Mouse (Mus musculus): ENCODE data around the gene Rhbdd3. TPM values are rescaled to one million over a fixed set of nuclear protein-coding genes. Genes with fewer than 3 reads are reported as not detected.

Gene Rhbdd3
- polyA plus RNA-seq, 1 experiment from 2014 or later: 30.5 TPM

- Histone ChIP-seq H3K27me3 (ENCODE audit: control insufficient read depth, insufficient read depth, low read length) (no peaks in the 10 kb centered on the region), H3K27ac (ENCODE audit: low read length) (no peak overlapping the region), H3K4me1 (ENCODE audit: control insufficient read depth, insufficient read depth, low read length) (peaks cover 13% of the 10 kb centered on the region), H3K9me3 (replicated peaks; ENCODE audit: control insufficient read depth, low read length) (no peaks in the 10 kb centered on the region), H3K9ac (ENCODE audit: low read length) (no peak overlapping the region), H3K36me3 (ENCODE audit: control insufficient read depth, insufficient read depth) (peaks cover 16% of the 10 kb centered on the region), H3K4me2 (ENCODE audit: low read depth, low read length) (no peak overlapping the region), H3K4me3 (ENCODE audit: low read length) (no peak overlapping the region)
- no peak for ATAC-seq (replicated peaks; ENCODE audit: extremely low read depth, insufficient read depth, low FRiP score)
- 81% methylated on average over 7 of the region's 7 CpGs for WGBS
Measured at GRCm38 (mm10) chr11:5102384-5102783, 3.7 kb downstream of the Rhbdd3 start.

GRCm38 (mm10) chr11:5103986-5104509, 5.3 kb downstream of the Rhbdd3 start:
- no peaks in the 10 kb centered on the region for H3K9me3 ChIP-seq (replicated peaks; ENCODE audit: control insufficient read depth, low read length)
- no peak overlapping the region for H3K9ac ChIP-seq (ENCODE audit: low read length)

GRCm38 (mm10) chr11:5109441-5109840, 10.7 kb downstream of the Rhbdd3 start:
- no peak overlapping the region for H3K4me2 ChIP-seq (ENCODE audit: low read depth, low read length)
- ATAC-seq (replicated peaks; ENCODE audit: extremely low read depth, insufficient read depth, low FRiP score): 0 out of 2 replicates have a peak, but pooled peaks have one; percentile 39
- H3K9me3 ChIP-seq (replicated peaks; ENCODE audit: control insufficient read depth, low read length): no peaks in the 10 kb centered on the region
- WGBS: 51% methylated on average over 8 of the region's 8 CpGs
- H3K27me3 ChIP-seq (ENCODE audit: control insufficient read depth, insufficient read depth, low read length): no peaks in the 10 kb centered on the region
- H3K4me1 ChIP-seq (ENCODE audit: control insufficient read depth, insufficient read depth, low read length): peaks cover 9% of the 10 kb centered on the region
- no peak overlapping the region for H3K27ac ChIP-seq (ENCODE audit: low read length)
- no peak overlapping the region for H3K9ac ChIP-seq (ENCODE audit: low read length)
- no peak overlapping the region for H3K4me3 ChIP-seq (ENCODE audit: low read length)
- peaks cover 5% of the 10 kb centered on the region for H3K36me3 ChIP-seq (ENCODE audit: control insufficient read depth, insufficient read depth)

More at GRCm38 (mm10) chr11:5103986-5104509, 5.3 kb downstream of the Rhbdd3 start:
- 91% methylated on average over 4 of the region's 4 CpGs for whole genome bisulfite sequencing
- no peak for ATAC-seq (replicated peaks; ENCODE audit: extremely low read depth, insufficient read depth, low FRiP score)
- Histone ChIP-seq H3K4me3 (ENCODE audit: low read length) (no peak overlapping the region), H3K36me3 (ENCODE audit: control insufficient read depth, insufficient read depth) (peaks cover 16% of the 10 kb centered on the region), H3K27ac (ENCODE audit: low read length) (no peak overlapping the region), H3K27me3 (ENCODE audit: control insufficient read depth, insufficient read depth, low read length) (no peaks in the 10 kb centered on the region), H3K4me1 (ENCODE audit: control insufficient read depth, insufficient read depth, low read length) (peaks cover 10% of the 10 kb centered on the region), H3K4me2 (ENCODE audit: low read depth, low read length) (no peak overlapping the region)

GRCm38 (mm10) chr11:5113645-5114044, 14.9 kb downstream of the Rhbdd3 start:
- H3K36me3 ChIP-seq (ENCODE audit: control insufficient read depth, insufficient read depth): no peaks in the 10 kb centered on the region
- H3K4me2 ChIP-seq (ENCODE audit: low read depth, low read length): no peak overlapping the region
- H3K9ac ChIP-seq (ENCODE audit: low read length): no peak overlapping the region
- H3K9me3 ChIP-seq (replicated peaks; ENCODE audit: control insufficient read depth, low read length): no peaks in the 10 kb centered on the region
- ATAC-seq (replicated peaks; ENCODE audit: extremely low read depth, insufficient read depth, low FRiP score): no peak
- no peak overlapping the region for H3K27ac ChIP-seq (ENCODE audit: low read length)
- no peaks in the 10 kb centered on the region for H3K27me3 ChIP-seq (ENCODE audit: control insufficient read depth, insufficient read depth, low read length)
- peaks cover 9% of the 10 kb centered on the region for H3K4me1 ChIP-seq (ENCODE audit: control insufficient read depth, insufficient read depth, low read length)
- H3K4me3 ChIP-seq (ENCODE audit: low read length): no peak overlapping the region
- 79% methylated on average over 7 of the region's 7 CpGs for WGBS

GRCm38 (mm10) chr11:5114931-5115581, 16.3 kb downstream of the Rhbdd3 start:
- ATAC-seq (replicated peaks; ENCODE audit: extremely low read depth, insufficient read depth, low FRiP score): peak; percentile 24; the same call in 1 of the 2 replicates
- Histone ChIP-seq H3K4me1 (ENCODE audit: control insufficient read depth, insufficient read depth, low read length) (peaks cover 9% of the 10 kb centered on the region), H3K9me3 (replicated peaks; ENCODE audit: control insufficient read depth, low read length) (no peaks in the 10 kb centered on the region), H3K9ac (ENCODE audit: low read length) (no peak overlapping the region), H3K4me3 (ENCODE audit: low read length) (no peak overlapping the region), H3K27ac (ENCODE audit: low read length) (no peak overlapping the region), H3K4me2 (ENCODE audit: low read depth, low read length) (no peak overlapping the region), H3K36me3 (ENCODE audit: control insufficient read depth, insufficient read depth) (no peaks in the 10 kb centered on the region), H3K27me3 (ENCODE audit: control insufficient read depth, insufficient read depth, low read length) (no peaks in the 10 kb centered on the region)
- 27% methylated on average over 13 of the region's 13 CpGs for WGBS

- 86% methylated on average over 4 of the region's 4 CpGs for WGBS
- Histone ChIP-seq H3K27me3 (ENCODE audit: control insufficient read depth, insufficient read depth, low read length) (no peaks in the 10 kb centered on the region), H3K4me1 (ENCODE audit: control insufficient read depth, insufficient read depth, low read length) (no peaks in the 10 kb centered on the region), H3K27ac (ENCODE audit: low read length) (no peak overlapping the region), H3K9me3 (replicated peaks; ENCODE audit: control insufficient read depth, low read length) (no peaks in the 10 kb centered on the region), H3K36me3 (ENCODE audit: control insufficient read depth, insufficient read depth) (no peaks in the 10 kb centered on the region), H3K4me2 (ENCODE audit: low read depth, low read length) (no peak overlapping the region), H3K9ac (ENCODE audit: low read length) (no peak overlapping the region), H3K4me3 (ENCODE audit: low read length) (no peak overlapping the region)
- ATAC-seq (replicated peaks; ENCODE audit: extremely low read depth, insufficient read depth, low FRiP score): no peak
Measured at GRCm38 (mm10) chr11:5125713-5126112, 27.0 kb downstream of the Rhbdd3 start.

- ATAC-seq (replicated peaks; ENCODE audit: extremely low read depth, insufficient read depth, low FRiP score): no peak
- WGBS: 59% methylated on average over 5 of the region's 5 CpGs
- Histone ChIP-seq H3K4me1 (ENCODE audit: control insufficient read depth, insufficient read depth, low read length) (no peaks in the 10 kb centered on the region), H3K9ac (ENCODE audit: low read length) (no peak overlapping the region), H3K9me3 (replicated peaks; ENCODE audit: control insufficient read depth, low read length) (no peaks in the 10 kb centered on the region), H3K4me2 (ENCODE audit: low read depth, low read length) (no peak overlapping the region), H3K36me3 (ENCODE audit: control insufficient read depth, insufficient read depth) (no peaks in the 10 kb centered on the region), H3K4me3 (ENCODE audit: low read length) (no peak overlapping the region), H3K27ac (ENCODE audit: low read length) (no peak overlapping the region), H3K27me3 (ENCODE audit: control insufficient read depth, insufficient read depth, low read length) (no peaks in the 10 kb centered on the region)
Measured at GRCm38 (mm10) chr11:5129035-5129480, 30.3 kb downstream of the Rhbdd3 start.

- WGBS: 70% methylated on average over 4 of the region's 4 CpGs
- no peak overlapping the region for H3K27ac ChIP-seq (ENCODE audit: low read length)
- H3K9ac ChIP-seq (ENCODE audit: low read length): no peak overlapping the region
- H3K4me2 ChIP-seq (ENCODE audit: low read depth, low read length): no peak overlapping the region
- no peak for ATAC-seq (replicated peaks; ENCODE audit: extremely low read depth, insufficient read depth, low FRiP score)
- H3K4me3 ChIP-seq (ENCODE audit: low read length): no peak overlapping the region
- H3K9me3 ChIP-seq (replicated peaks; ENCODE audit: control insufficient read depth, low read length): no peaks in the 10 kb centered on the region
- H3K4me1 ChIP-seq (ENCODE audit: control insufficient read depth, insufficient read depth, low read length): no peaks in the 10 kb centered on the region
- no peaks in the 10 kb centered on the region for H3K27me3 ChIP-seq (ENCODE audit: control insufficient read depth, insufficient read depth, low read length)
- H3K36me3 ChIP-seq (ENCODE audit: control insufficient read depth, insufficient read depth): no peaks in the 10 kb centered on the region
Measured at GRCm38 (mm10) chr11:5130111-5130665, 31.5 kb downstream of the Rhbdd3 start.

- no peak overlapping the region for H3K9ac ChIP-seq (ENCODE audit: low read length)
- H3K9me3 ChIP-seq (replicated peaks; ENCODE audit: control insufficient read depth, low read length): no peaks in the 10 kb centered on the region
- no peak overlapping the region for H3K27ac ChIP-seq (ENCODE audit: low read length)
- H3K4me1 ChIP-seq (ENCODE audit: control insufficient read depth, insufficient read depth, low read length): no peaks in the 10 kb centered on the region
- H3K4me3 ChIP-seq (ENCODE audit: low read length): no peak overlapping the region
- H3K4me2 ChIP-seq (ENCODE audit: low read depth, low read length): no peak overlapping the region
- 76% methylated on average over 4 of the region's 4 CpGs for WGBS
- H3K36me3 ChIP-seq (ENCODE audit: control insufficient read depth, insufficient read depth): no peaks in the 10 kb centered on the region
- H3K27me3 ChIP-seq (ENCODE audit: control insufficient read depth, insufficient read depth, low read length): no peaks in the 10 kb centered on the region
- no peak for ATAC-seq (replicated peaks; ENCODE audit: extremely low read depth, insufficient read depth, low FRiP score)
Measured at GRCm38 (mm10) chr11:5132751-5133150, 34.0 kb downstream of the Rhbdd3 start.

All from heart, embryonic 16.5 days (tissue).